Mouse (Mus musculus) erythroblast, embryonic 14.5 days (primary cell): ENCODE measurements around the gene Yy1. TPM values are rescaled to one million over a fixed set of nuclear protein-coding genes. Genes with fewer than 3 reads are reported as not detected.

ENCODE experiments used
- H3K27me3 ChIP-seq: 2 replicates; pipeline ENCODE4 v1.6.1; 2012; ENCODE audit warnings: inconsistent platforms; ENCODE audit not compliant: control insufficient read depth
- H3K36me3 ChIP-seq: 2 replicates; pipeline ENCODE4 v1.6.1; 2012; ENCODE audit warnings: mild to moderate bottlenecking, inconsistent platforms; ENCODE audit not compliant: control insufficient read depth
- H3K4me1 ChIP-seq: 2 replicates; pipeline ENCODE4 v1.6.1; 2012; ENCODE audit warnings: inconsistent platforms; ENCODE audit not compliant: control insufficient read depth
- H3K4me3 ChIP-seq: replicated peaks from 2 replicates; pipeline ENCODE3; 2012; ENCODE audit warnings: moderate library complexity, mild to moderate bottlenecking, inconsistent platforms
- H3K9me3 ChIP-seq: 2 replicates; pipeline ENCODE4 v1.6.1; 2012; ENCODE audit warnings: low read length, inconsistent platforms, mixed read lengths; ENCODE audit not compliant: control insufficient read depth
- GATA1 ChIP-seq: IDR thresholded peaks from 2 replicates; pipeline ENCODE4 v1.6.1; 2012; ENCODE audit warnings: low read length, inconsistent platforms, mixed read lengths
- TAL1 ChIP-seq: IDR thresholded peaks from 3 replicates; pipeline ENCODE4 v1.6.1; 2012; ENCODE audit warnings: low read length, inconsistent platforms, mixed read lengths
- polyA plus RNA-seq: library from polyadenylated mRNA; stranded (reverse); fragments of >175 nt; gene quantifications from 2 replicates; pipeline ENCODE4 v1.2.3, GENCODE M21; 2012

Gene Yy1
- polyA plus RNA-seq, 1 experiment = 3.0 TPM

GRCm38 (mm10) chr12:108865007-108865494 lies 72.3 kb downstream of the Yy1 start:
- Histone ChIP-seq H3K4me3 (no peak overlapping the region), H3K4me1 (no peaks in the 10 kb centered on the region), H3K9me3 (no peaks in the 10 kb centered on the region), H3K27me3 (no peaks in the 10 kb centered on the region), H3K36me3 (peaks cover 100% of the 10 kb centered on the region)
- TF ChIP-seq TAL1 (no peak), GATA1 (no peak)

GRCm38 (mm10) chr12:108869575-108869974 lies 76.8 kb downstream of the Yy1 start:
- Histone ChIP-seq H3K4me3 (no peak overlapping the region), H3K4me1 (no peaks in the 10 kb centered on the region), H3K9me3 (no peaks in the 10 kb centered on the region), H3K36me3 (peaks cover 94% of the 10 kb centered on the region), H3K27me3 (no peaks in the 10 kb centered on the region)
- no peak for TF ChIP-seq GATA1
- TF ChIP-seq TAL1 = no peak

Other genes with a start within 250 kb of the Yy1 start
- gene Evl, start 238.3 kb upstream of the Yy1 start, polyA plus RNA-seq = 1.6 and 1.9 TPM in 2 replicates
- gene Degs2, start 90.7 kb upstream of the Yy1 start, polyA plus RNA-seq = 0.04 TPM in 1 of 2 replicates, not detected in the other
- gene Slc25a29, start 42.9 kb downstream of the Yy1 start, polyA plus RNA-seq = 0.02 TPM in 1 of 2 replicates, not detected in the other
- gene Slc25a47, start 43.1 kb downstream of the Yy1 start, polyA plus RNA-seq = 0.19 and 0.22 TPM in 2 replicates
- gene Wdr25, start 100.7 kb downstream of the Yy1 start, polyA plus RNA-seq = 0.57 and 0.76 TPM in 2 replicates
- gene Wars, start 101.2 kb downstream of the Yy1 start, polyA plus RNA-seq = 1.4 and 2.1 TPM in 2 replicates